Mouse (Mus musculus): ENCODE measurements around the gene Canx. TPM values are rescaled to one million over a fixed set of nuclear protein-coding genes. Genes with fewer than 3 reads are reported as not detected.

Canx gene
- 332 and 649 TPM in 2 replicates for polyA plus RNA-seq (2012; rRNA removed)

GRCm38 (mm10) chr11:50325496-50326301, at the start of gene Canx:
TSS of gene Canx (minus strand) at chr11:50325673.

DNA sequence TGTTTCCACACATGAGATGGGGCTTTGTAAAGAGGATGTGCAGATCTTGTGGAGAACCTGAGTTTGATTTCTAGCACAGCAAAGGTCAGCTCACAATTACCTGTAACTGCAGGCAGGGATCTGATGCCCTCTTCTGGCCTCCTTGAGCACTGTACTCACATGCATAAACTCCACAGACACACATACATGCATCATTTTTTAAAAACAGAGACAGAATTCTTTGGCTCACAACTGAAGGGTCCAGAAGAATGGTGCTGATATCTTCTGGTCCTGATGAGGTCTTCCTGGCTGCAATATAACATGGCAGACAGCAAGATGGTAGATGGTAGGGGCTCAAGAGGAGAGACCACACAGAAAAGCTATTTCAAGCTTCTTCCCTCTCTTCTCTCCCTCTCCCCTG, 28.7 kb upstream of the Canx start, which contains the start of gene Cby3:
Cby3 (plus strand) TSS at position 301 of the 400 bp plus-strand sequence.

GRCm38 (mm10) chr11:50292190-50292855, 33.1 kb downstream of the Canx start, which contains the start of gene Maml1:
TSS of gene Maml1 (minus strand) at chr11:50292311.

Other genes starting within 250 kb of the Canx start
- 29.0 and 34.0 TPM in 2 replicates for gene Tbc1d9b, start 194.3 kb downstream of the Canx start, polyA plus RNA-seq (2012; rRNA removed)
- gene Mrnip, start 151.2 kb downstream of the Canx start, polyA plus RNA-seq (2012; rRNA removed), result 18.4 and 24.0 TPM in 2 replicates
- gene Sqstm1, start 114.8 kb downstream of the Canx start, polyA plus RNA-seq (2012; rRNA removed), result 92.0 and 94.5 TPM in 2 replicates
- 36.3 and 46.3 TPM in 2 replicates for gene Mgat4b, start 114.8 kb downstream of the Canx start, polyA plus RNA-seq (2012; rRNA removed)
- gene Ltc4s, start 87.1 kb downstream of the Canx start, polyA plus RNA-seq (2012; rRNA removed), result 0.94 and 1.5 TPM in 2 replicates
- 13.2 and 20.3 TPM in 2 replicates for gene Maml1, start 33.4 kb downstream of the Canx start, polyA plus RNA-seq (2012; rRNA removed)
- 0.13 TPM in 1 of 2 replicates, not detected in the other for gene Cby3, start 28.8 kb upstream of the Canx start, polyA plus RNA-seq (2012; rRNA removed)
- 1,227 and 1,800 TPM in 2 replicates for gene Hnrnph1, start 51.3 kb upstream of the Canx start, polyA plus RNA-seq (2012; rRNA removed)
- 20.2 and 30.0 TPM in 2 replicates for gene Rufy1, start 105.5 kb upstream of the Canx start, polyA plus RNA-seq (2012; rRNA removed)

Measured in central nervous system, embryonic 11.5 days (tissue).